Mouse (Mus musculus): ENCODE measurements at regions not wholly inside any gene's neighbourhood (a gene's known extent, or its start where the extent isn't known, plus 50 kb on each side); places are given as distances from the start of the nearest gene placed in this dataset.

- TF ChIP-seq POLR2A (IDR thresholded peaks at IDR 0.05; ENCODE audit: control insufficient read depth, low read depth, low read length) (no peak), CTCF (IDR thresholded peaks at IDR 0.05; ENCODE audit: control insufficient read depth, insufficient read depth, insufficient replicate concordance, low read depth, low read length) (no peak)
These were observed 180.3 kb upstream of the Robo2 start for GRCm38 (mm10) chr16:74591896-74592295.

Data from testis, adult 2 months (tissue).